Comparison of ENCODE assay signal across 17 mouse cellular contexts in the genomic region with DNA sequence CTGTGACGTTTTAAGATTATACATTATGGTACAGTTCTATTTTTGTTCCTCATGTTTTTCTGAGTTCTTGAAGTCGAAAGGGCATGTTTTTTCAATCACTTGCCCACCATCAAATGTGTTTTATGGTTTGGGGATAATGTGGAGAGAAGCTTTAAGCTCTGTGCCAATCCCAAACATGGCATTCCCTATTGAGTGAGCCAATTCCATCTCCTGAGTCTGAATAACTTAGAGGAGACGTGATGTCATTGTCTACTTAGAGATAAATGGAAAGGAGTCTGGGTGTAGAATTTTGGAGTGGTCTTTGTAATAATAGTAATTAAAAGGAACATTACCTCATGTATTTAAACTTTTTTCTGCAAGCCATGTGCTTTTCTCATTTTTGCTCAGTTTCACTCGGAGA. TPM values are rescaled to one million over a fixed set of nuclear protein-coding genes. Genes with fewer than 3 reads are reported as not detected.
DNase-seq lines count a peak whose midpoint lies in the region; ATAC-seq and TF ChIP-seq lines count a peak whose summit lies in the region.
"Had no signal": no experiment of that assay in that cellular context is flagged by ENCODE, and none has a peak within 500 bp of the region (broad histone marks: within the 10 kb centered on the region; RNA-seq: fewer than 3 reads in every experiment).

No protein-coding gene starts in this region.

- H3K4me2 ChIP-seq in forebrain, embryonic 13.5 days: peak overlapping the region; percentile 42; the same call in 1 of the 2 replicates
- H3K4me2 ChIP-seq in forebrain, embryonic 11.5 days (ENCODE audit: low read depth, low read length, severe bottlenecking): no peak overlapping the region
- peak overlapping the region; percentile 38; the same call in 1 of the 2 replicates for H3K4me2 ChIP-seq in hindbrain, embryonic 16.5 days (ENCODE audit: low read length)
- no peak overlapping the region for H3K4me2 ChIP-seq in hindbrain, embryonic 14.5 days (replicated peaks)
- peak overlapping the region; percentile 41; the same call in 1 of the 2 replicates for H3K4me2 ChIP-seq in hindbrain, postnatal 0 days (ENCODE audit: low read depth, low read length)
- H3K4me2 ChIP-seq: liver, embryonic 12.5 days had no signal

- no peak overlapping the region for H3K4me3 ChIP-seq in forebrain, embryonic 13.5 days
- H3K4me3 ChIP-seq in forebrain, embryonic 11.5 days (ENCODE audit: low read depth, low read length): no peak overlapping the region
- no peak overlapping the region for H3K4me3 ChIP-seq in hindbrain, embryonic 16.5 days (ENCODE audit: low read length)
- no peak overlapping the region for H3K4me3 ChIP-seq in hindbrain, embryonic 14.5 days (replicated peaks; ENCODE audit: low read length)
- no peak overlapping the region for H3K4me3 ChIP-seq in hindbrain, postnatal 0 days (ENCODE audit: low read length)
- H3K4me3 ChIP-seq: intestine, embryonic 15.5 days; left cerebral cortex, adult 2 months; liver, embryonic 12.5 days had no signal

- H3K27me3 ChIP-seq in forebrain, embryonic 13.5 days: no peaks in the 10 kb centered on the region
- H3K27me3 ChIP-seq in forebrain, embryonic 11.5 days (ENCODE audit: control insufficient read depth, insufficient read depth, low read length): no peaks in the 10 kb centered on the region
- no peaks in the 10 kb centered on the region for H3K27me3 ChIP-seq in hindbrain, embryonic 16.5 days (replicated peaks; ENCODE audit: control insufficient read depth, insufficient read depth, low read length)
- no peaks in the 10 kb centered on the region for H3K27me3 ChIP-seq in hindbrain, embryonic 14.5 days (ENCODE audit: control insufficient read depth, insufficient read depth, low read length)
- no peaks in the 10 kb centered on the region for H3K27me3 ChIP-seq in hindbrain, postnatal 0 days (ENCODE audit: insufficient read depth, low read length)
- H3K27me3 ChIP-seq: intestine, embryonic 15.5 days; liver, embryonic 12.5 days had no signal

- ATAC-seq in forebrain, embryonic 13.5 days: peak; percentile 87
- no peak for ATAC-seq in forebrain, embryonic 11.5 days (replicated peaks; ENCODE audit: low FRiP score)
- no peak for ATAC-seq in hindbrain, embryonic 16.5 days
- no peak for ATAC-seq in hindbrain, embryonic 14.5 days (ENCODE audit: low FRiP score)
- no peak for ATAC-seq in hindbrain, postnatal 0 days
- ATAC-seq: intestine, embryonic 15.5 days; liver, embryonic 12.5 days had no signal

- H3K27ac ChIP-seq in forebrain, embryonic 13.5 days: peak overlapping the region; percentile 75
- H3K27ac ChIP-seq in forebrain, embryonic 11.5 days (ENCODE audit: low read depth, low read length): no peak overlapping the region
- no peak overlapping the region for H3K27ac ChIP-seq in hindbrain, embryonic 16.5 days (ENCODE audit: low read depth, low read length)
- H3K27ac ChIP-seq in hindbrain, embryonic 14.5 days: no peak overlapping the region
- no peak overlapping the region for H3K27ac ChIP-seq in hindbrain, postnatal 0 days
- H3K27ac ChIP-seq: intestine, embryonic 15.5 days; left cerebral cortex, adult 2 months; liver, embryonic 12.5 days had no signal

- no peak for DNase-seq in forebrain, embryonic 11.5 days (ENCODE audit: low spot score)
- DNase-seq in hindbrain, embryonic 14.5 days (ENCODE audit: low spot score): no peak
- DNase-seq in brain, embryonic 14.5 days (ENCODE audit: low read depth): peak; percentile 87
- no peak for DNase-seq in hindbrain, postnatal 0 days (ENCODE audit: low spot score)
- DNase-seq in left cerebral cortex, adult 11 months (ENCODE audit: low spot score): no peak
- DNase-seq in adrenal gland, adult 18-20 months (ENCODE audit: low spot score in 2 of 2): no peak
- DNase-seq: adrenal gland, postnatal 25 days; cerebellum, adult 11-12 months; kidney, postnatal 4 days; thymus, postnatal 4 days had no signal

- no peaks in the 10 kb centered on the region for H3K9me3 ChIP-seq in forebrain, embryonic 13.5 days (replicated peaks)
- no peaks in the 10 kb centered on the region for H3K9me3 ChIP-seq in forebrain, embryonic 11.5 days (ENCODE audit: control insufficient read depth, low read length)
- no peaks in the 10 kb centered on the region for H3K9me3 ChIP-seq in hindbrain, embryonic 16.5 days (ENCODE audit: control insufficient read depth, low read length)
- H3K9me3 ChIP-seq in hindbrain, embryonic 14.5 days (ENCODE audit: control insufficient read depth, low read length): no peaks in the 10 kb centered on the region
- no peaks in the 10 kb centered on the region for H3K9me3 ChIP-seq in hindbrain, postnatal 0 days (ENCODE audit: low read length)
- H3K9me3 ChIP-seq: intestine, embryonic 15.5 days; liver, embryonic 12.5 days had no signal

- peaks cover 18% of the 10 kb centered on the region for H3K4me1 ChIP-seq in forebrain, embryonic 13.5 days
- no peaks in the 10 kb centered on the region for H3K4me1 ChIP-seq in forebrain, embryonic 11.5 days (replicated peaks; ENCODE audit: control insufficient read depth, insufficient read depth, low read length)
- H3K4me1 ChIP-seq in hindbrain, embryonic 16.5 days (ENCODE audit: control insufficient read depth, insufficient read depth, low read depth, low read length): peaks cover 4% of the 10 kb centered on the region; the same call in 1 of the 2 replicates
- H3K4me1 ChIP-seq in hindbrain, embryonic 14.5 days (replicated peaks; ENCODE audit: control insufficient read depth, insufficient read depth, low read length): no peaks in the 10 kb centered on the region
- H3K4me1 ChIP-seq in hindbrain, postnatal 0 days (ENCODE audit: insufficient read depth, low read length): no peaks in the 10 kb centered on the region
- H3K4me1 ChIP-seq: intestine, embryonic 15.5 days; liver, embryonic 12.5 days had no signal

- H3K9ac ChIP-seq in forebrain, embryonic 13.5 days: no peak overlapping the region
- no peak overlapping the region for H3K9ac ChIP-seq in forebrain, embryonic 11.5 days (ENCODE audit: low read length)
- H3K9ac ChIP-seq in hindbrain, embryonic 16.5 days (ENCODE audit: low read depth, low read length): no peak overlapping the region
- H3K9ac ChIP-seq in hindbrain, embryonic 14.5 days: no peak overlapping the region
- no peak overlapping the region for H3K9ac ChIP-seq in hindbrain, postnatal 0 days (replicated peaks; ENCODE audit: low read length)
- H3K9ac ChIP-seq: intestine, embryonic 15.5 days; liver, embryonic 12.5 days had no signal

- TF ChIP-seq CTCF in brain, embryonic 14.5 days (IDR thresholded peaks at IDR 0.05; ENCODE audit: borderline replicate concordance, extremely low read depth, insufficient read depth, insufficient read length): no peak
- no peak for TF ChIP-seq CTCF in hindbrain, postnatal 0 days (IDR thresholded peaks at IDR 0.05; ENCODE audit: low read depth)

- 31% methylated on average over 4 of the region's 4 CpGs for WGBS in forebrain, embryonic 13.5 days
- WGBS in forebrain, embryonic 11.5 days: 61% methylated on average over 4 of the region's 4 CpGs
- WGBS in hindbrain, embryonic 16.5 days: 56% methylated on average over 4 of the region's 4 CpGs
- WGBS in hindbrain, embryonic 14.5 days: 67% methylated on average over 4 of the region's 4 CpGs
- 58% methylated on average over 4 of the region's 4 CpGs for WGBS in hindbrain, postnatal 0 days

- no peak for TF ChIP-seq POLR2A in brain, embryonic 14.5 days (IDR thresholded peaks at IDR 0.05; ENCODE audit: borderline replicate concordance, extremely low read depth, insufficient read depth, insufficient read length, poor library complexity, severe bottlenecking)

- H3K36me3 ChIP-seq in forebrain, embryonic 13.5 days (ENCODE audit: poor library complexity, severe bottlenecking): no peaks in the 10 kb centered on the region
- H3K36me3 ChIP-seq in forebrain, embryonic 11.5 days (ENCODE audit: control insufficient read depth, insufficient read depth, low read length): no peaks in the 10 kb centered on the region
- H3K36me3 ChIP-seq in hindbrain, embryonic 16.5 days (ENCODE audit: control insufficient read depth, insufficient read depth, low read length): no peaks in the 10 kb centered on the region
- H3K36me3 ChIP-seq in hindbrain, embryonic 14.5 days (replicated peaks; ENCODE audit: control insufficient read depth, insufficient read depth): no peaks in the 10 kb centered on the region
- H3K36me3 ChIP-seq in hindbrain, postnatal 0 days (ENCODE audit: insufficient read depth, low read length): no peaks in the 10 kb centered on the region
- H3K36me3 ChIP-seq: intestine, embryonic 15.5 days; liver, embryonic 12.5 days had no signal

RNA-seq across cellular contexts. Expression of gene Mpped2, which starts 9.2 kb away (rescaled TPM):
- polyA plus RNA-seq in forebrain, embryonic 13.5 days (2015; fragmentation: Nextera tagmentation; extraction: Ambion mirVana): 180 and 197 TPM in 2 replicates
- polyA plus RNA-seq in forebrain, embryonic 11.5 days (2014; fragmentation: Nextera tagmentation; extraction: Ambion mirVana): 102 and 121 TPM in 2 replicates
- 112 and 122 TPM in 2 replicates for polyA plus RNA-seq in hindbrain, embryonic 16.5 days (2015; fragmentation: Nextera tagmentation; extraction: Ambion mirVana)
- polyA plus RNA-seq in hindbrain, embryonic 14.5 days (2014; fragmentation: Nextera tagmentation; extraction: Ambion mirVana): 138 and 149 TPM in 2 replicates
- 63.0 and 67.3 TPM in 2 replicates for polyA plus RNA-seq in brain, embryonic 14.5 days (2012; rRNA removed)
- total RNA-seq in hindbrain, postnatal 0 days (2014; rRNA removed): 39.1 and 50.7 TPM in 2 replicates
- polyA plus RNA-seq in hindbrain, postnatal 0 days (2015; fragmentation: Nextera tagmentation; extraction: Ambion mirVana): 74.1 and 80.0 TPM in 2 replicates
- 10 to 100 TPM; 18.3 to 21.9 TPM for total RNA-seq in adrenal gland, adult 18-20 months (2021)
- total RNA-seq: megakaryocyte, adult 5-6 weeks; monocyte, adult 5-6 weeks had no signal

Comparison
In these comparisons a context has a peak if more than half of its experiments do, and no peak if none do; other contexts are left out.
1. H3K4me2 ChIP-seq: peak in forebrain, embryonic 13.5 days (single experiment), hindbrain, embryonic 16.5 days (single experiment) and hindbrain, postnatal 0 days (single experiment); none in forebrain, embryonic 11.5 days (single experiment) and hindbrain, embryonic 14.5 days (single experiment).